Mouse (Mus musculus): Measurements from ENCODE around the gene Slc22a21.

DNA sequence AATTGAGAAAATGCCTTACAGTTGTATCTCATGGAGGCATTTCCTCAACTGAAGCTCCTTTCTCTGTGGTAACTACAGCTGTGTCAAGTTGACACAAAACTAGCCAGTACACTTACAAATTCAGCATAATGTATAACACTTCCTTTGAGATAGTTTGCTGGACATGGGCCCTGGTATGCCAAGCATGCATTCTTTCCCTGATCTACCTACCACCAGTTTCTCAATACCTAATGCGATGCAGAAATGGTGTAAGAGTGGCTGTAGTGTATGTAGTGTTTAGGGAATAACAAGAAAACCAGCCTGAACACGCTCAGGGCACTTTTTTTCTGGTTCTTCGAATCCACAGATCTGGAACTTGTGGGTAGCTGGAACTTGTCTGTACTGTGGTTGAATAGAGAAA, 51.5 kb downstream of the Slc22a21 start:
- TF ChIP-seq MYOD1 (IDR thresholded peaks at IDR 0.05; ENCODE audit: control insufficient read depth, insufficient read length, low read depth), result no peak
- TF ChIP-seq CTCF (IDR thresholded peaks at IDR 0.05; ENCODE audit: control insufficient read depth, insufficient read depth, insufficient read length), result no peak
- TF ChIP-seq MAX (IDR thresholded peaks at IDR 0.05), result no peak
- TF ChIP-seq CEBPB (IDR thresholded peaks at IDR 0.05; ENCODE audit: low read depth), result no peak
